Mouse (Mus musculus) liver, adult 2 months (tissue): Measurements from ENCODE around the gene Dcun1d1. TPM values are rescaled to one million over a fixed set of nuclear protein-coding genes. Genes with fewer than 3 reads are reported as not detected.

Experiments used
- DNase-seq: peaks from one replicate; pipeline ENCODE4 v3.0.0-alpha.2; 2011; ENCODE audit warnings: low read depth, low spot score; ENCODE audit errors: extremely low read depth
- H3K27ac ChIP-seq: fragments of 200-500 bp; replicated peaks from 2 replicates; pipeline ENCODE4 v1.5.1; 2012; ENCODE audit warnings: low read depth, mild to moderate bottlenecking, control low read depth, inconsistent platforms, low read length; ENCODE audit not compliant: insufficient read depth
- H3K27me3 ChIP-seq: fragments of 200-500 bp; 2 replicates; pipeline ENCODE4 v1.6.1; 2012; ENCODE audit warnings: mild to moderate bottlenecking, moderate library complexity, low read length, inconsistent platforms; ENCODE audit not compliant: control insufficient read depth, insufficient read depth
- H3K36me3 ChIP-seq: fragments of 200-500 bp; 2 replicates; pipeline ENCODE4 v1.6.1; 2012; ENCODE audit warnings: low read length, inconsistent platforms; ENCODE audit not compliant: control insufficient read depth, insufficient read depth
- H3K4me1 ChIP-seq: fragments of 200-500 bp; 2 replicates; pipeline ENCODE4 v1.6.1; 2011; ENCODE audit warnings: low read length; ENCODE audit not compliant: control insufficient read depth, insufficient read depth
- H3K4me3 ChIP-seq: fragments of 200-500 bp; 2 replicates; pipeline ENCODE4 v1.5.1; 2011; ENCODE audit warnings: low read depth, mild to moderate bottlenecking, control low read depth, low read length, moderate library complexity; ENCODE audit not compliant: insufficient read depth
- H3K79me2 ChIP-seq: fragments of 200-500 bp; 2 replicates; pipeline ENCODE4 v1.6.1; 2012; ENCODE audit warnings: inconsistent platforms, mild to moderate bottlenecking, low read length, moderate library complexity; ENCODE audit not compliant: control insufficient read depth, insufficient read depth
- H3K9ac ChIP-seq: fragments of 200-500 bp; 2 replicates; pipeline ENCODE4 v1.6.1; 2012; ENCODE audit warnings: low read depth, mild to moderate bottlenecking, control low read depth, inconsistent platforms, low read length
- CTCF ChIP-seq: fragments of 200-500 bp; IDR thresholded peaks from 2 replicates; pipeline ENCODE4 v1.5.1; 2011; ENCODE audit warnings: low read depth, low read length, control low read depth
- POLR2A ChIP-seq: fragments of 200-500 bp; IDR thresholded peaks from 2 replicates; pipeline ENCODE4 v1.6.1; 2011; ENCODE audit warnings: low read length, control low read depth; ENCODE audit not compliant: insufficient read depth; ENCODE audit errors: extremely low read depth
- WGBS: fragments of 180-500 bp; shearing (Covaris S2); methylation state at CpG from one replicate; pipeline ENCODE4 v1.1.7; 2018; 5-methylcytosine and 5-hydroxymethylcytosine counted together
- polyA plus RNA-seq: library from polyadenylated mRNA; depleted of rRNA; stranded (reverse); fragments of >200 nt; gene quantifications from 2 replicates; pipeline ENCODE4 v1.2.3, GENCODE M21; 2012
- total RNA-seq: library from RNA; depleted of rRNA; stranded (reverse); fragments of >200 nt; gene quantifications from 2 replicates; pipeline ENCODE4 v1.2.3, GENCODE M21; 2014

The Dcun1d1 gene
- total and polyA plus RNA-seq, 2 experiments, result 10.2 to 61.1 TPM

DNA sequence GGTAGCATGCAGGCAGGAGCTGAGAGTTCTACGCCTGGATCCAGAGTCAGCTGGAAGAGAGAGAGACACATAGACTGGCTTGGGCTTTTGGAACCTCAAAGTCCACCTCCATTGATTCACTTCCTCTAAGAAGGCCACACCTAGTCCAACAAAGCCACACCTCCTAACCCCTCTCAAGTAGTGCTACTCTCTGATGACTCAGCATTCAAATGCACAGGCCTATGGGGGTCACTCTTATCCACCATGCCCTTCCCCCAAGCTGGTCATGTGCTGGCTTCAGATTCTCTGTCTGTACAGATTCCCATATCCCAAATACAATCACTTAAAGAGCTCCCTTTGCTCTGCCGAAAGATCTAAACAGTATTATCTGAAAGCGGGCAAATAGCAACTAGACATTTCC lies 20.0 kb upstream of the Dcun1d1 start:
- 98% methylated on average over 3 of the region's 3 CpGs for WGBS
- Histone ChIP-seq H3K27ac (no peak overlapping the region), H3K4me3 (no peak overlapping the region), H3K4me1 (no peaks in the 10 kb centered on the region), H3K79me2 (no peaks in the 10 kb centered on the region), H3K36me3 (peaks cover 20% of the 10 kb centered on the region), H3K9ac (no peak overlapping the region), H3K27me3 (no peaks in the 10 kb centered on the region)
- TF ChIP-seq POLR2A, result no peak
- no peak for TF ChIP-seq CTCF
- no peak for DNase-seq

DNA sequence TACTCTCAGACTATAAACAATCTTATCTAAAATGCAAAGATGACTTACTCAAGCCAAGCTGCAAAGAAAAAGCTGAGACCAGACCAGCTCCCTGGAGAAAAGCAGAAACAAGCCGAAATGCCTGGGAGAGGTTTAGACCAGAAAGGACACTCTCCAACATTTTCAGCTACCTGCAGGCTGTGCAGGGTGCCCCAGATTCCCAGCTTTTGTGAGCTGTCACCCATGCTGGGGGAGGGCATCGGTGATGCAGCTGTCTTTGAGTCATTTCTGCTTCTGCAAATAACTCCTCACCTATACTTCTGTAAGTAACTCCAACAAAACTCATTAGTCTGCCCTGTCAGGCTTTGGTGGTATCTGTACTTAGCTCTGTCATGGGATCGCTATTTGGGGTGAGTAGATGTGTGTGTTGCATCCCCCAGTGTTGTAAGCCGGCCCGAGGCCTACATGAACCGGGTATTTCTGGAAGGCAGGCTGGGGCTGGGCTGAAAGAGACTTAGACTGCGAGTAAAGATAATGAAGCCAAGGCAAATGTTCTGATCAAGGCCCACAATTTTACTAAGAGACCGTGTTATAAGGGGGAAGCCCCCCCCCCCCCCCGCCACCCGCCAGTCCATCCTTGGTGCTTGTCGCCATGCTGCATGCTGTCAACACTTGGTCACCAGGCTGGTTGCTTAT lies 17.8 kb upstream of the Dcun1d1 start:
- Histone ChIP-seq H3K36me3 (peaks cover 5% of the 10 kb centered on the region; the same call in 1 of the 2 replicates), H3K27ac (no peak overlapping the region), H3K27me3 (no peaks in the 10 kb centered on the region), H3K9ac (no peak overlapping the region), H3K4me3 (no peak overlapping the region), H3K4me1 (no peaks in the 10 kb centered on the region), H3K79me2 (no peaks in the 10 kb centered on the region)
- no peak for DNase-seq
- TF ChIP-seq POLR2A (no peak), CTCF (no peak)
- 93% methylated on average over 11 of the region's 11 CpGs for WGBS

DNA sequence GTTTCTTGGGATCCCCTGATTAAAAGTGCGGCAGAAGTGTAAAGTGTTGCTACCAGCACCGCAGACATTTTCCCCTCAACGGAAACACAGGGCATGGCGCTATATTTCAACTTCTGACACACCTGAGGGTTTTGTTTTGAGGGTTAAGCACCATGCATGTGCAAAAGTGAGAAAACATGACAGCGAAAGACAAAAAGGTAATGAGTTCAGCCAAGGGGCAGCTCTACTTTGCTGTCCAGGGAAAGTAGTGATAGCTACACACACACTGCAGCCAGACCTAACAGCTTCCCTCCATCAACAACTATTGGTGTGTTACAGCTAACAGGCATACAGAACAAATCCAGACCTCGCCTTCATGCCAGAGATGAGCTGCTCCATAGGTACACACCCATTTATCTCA lies 16.6 kb upstream of the Dcun1d1 start:
- no peak overlapping the region for H3K4me3 ChIP-seq
- peaks cover 2% of the 10 kb centered on the region; the same call in 1 of the 2 replicates for H3K4me1 ChIP-seq
- no peak for DNase-seq
- H3K9ac ChIP-seq, result no peak overlapping the region
- H3K27ac ChIP-seq, result no peak overlapping the region
- WGBS, result 92% methylated on average over 6 of the region's 6 CpGs
- no peaks in the 10 kb centered on the region for H3K27me3 ChIP-seq
- H3K36me3 ChIP-seq, result peaks cover 2% of the 10 kb centered on the region; the same call in 1 of the 2 replicates
- TF ChIP-seq POLR2A, result no peak
- TF ChIP-seq CTCF, result no peak
- no peaks in the 10 kb centered on the region for H3K79me2 ChIP-seq

DNA sequence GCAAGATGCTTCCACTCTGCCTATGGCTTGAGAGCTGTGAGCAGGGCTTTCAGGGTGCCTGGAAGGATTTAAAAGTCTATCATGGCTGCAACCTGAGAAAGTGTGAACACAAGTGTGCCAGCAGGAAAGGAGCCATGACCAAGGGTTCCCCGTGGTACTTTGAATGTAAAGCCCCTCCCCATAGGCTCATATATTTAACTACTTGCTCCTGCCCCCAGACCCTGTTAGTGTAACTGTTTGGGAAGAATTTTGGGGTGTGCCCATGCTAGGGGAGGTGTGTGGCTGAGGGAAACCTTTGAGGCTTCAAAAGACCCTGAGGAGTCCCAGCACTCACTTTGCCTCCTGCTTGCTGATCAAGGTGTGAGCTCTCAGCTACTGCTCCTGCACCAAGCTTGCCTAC lies 15.9 kb upstream of the Dcun1d1 start:
- Histone ChIP-seq H3K9ac (no peak overlapping the region), H3K79me2 (no peaks in the 10 kb centered on the region), H3K4me1 (peaks cover 5% of the 10 kb centered on the region; the same call in 1 of the 2 replicates), H3K27ac (no peak overlapping the region), H3K36me3 (no peaks in the 10 kb centered on the region), H3K4me3 (no peak overlapping the region), H3K27me3 (no peaks in the 10 kb centered on the region)
- no peak for TF ChIP-seq POLR2A
- DNase-seq, result no peak
- WGBS, result 68% methylated on average over 1 of the region's 1 CpGs

DNA sequence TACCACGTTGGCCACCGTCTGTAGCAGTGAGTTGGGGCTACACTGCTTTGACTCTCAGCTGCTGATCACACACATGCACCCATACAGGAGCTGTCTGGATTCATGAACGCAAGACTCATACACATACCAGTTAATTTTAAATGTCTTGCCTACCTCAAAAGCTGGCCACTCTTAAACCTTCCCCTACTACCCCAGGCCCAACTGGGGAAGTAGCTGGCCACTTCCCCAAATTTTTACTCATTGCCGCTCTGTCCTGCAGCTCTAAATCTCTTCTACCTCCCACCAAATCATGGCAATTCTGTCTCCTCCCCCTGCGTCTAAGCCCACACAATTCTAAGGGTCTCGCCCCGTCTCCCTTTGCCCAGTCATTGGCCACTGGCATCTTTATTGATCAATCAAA lies 11.0 kb upstream of the Dcun1d1 start:
- H3K79me2 ChIP-seq, result no peaks in the 10 kb centered on the region
- WGBS, result 68% methylated on average over 7 of the region's 7 CpGs

DNA sequence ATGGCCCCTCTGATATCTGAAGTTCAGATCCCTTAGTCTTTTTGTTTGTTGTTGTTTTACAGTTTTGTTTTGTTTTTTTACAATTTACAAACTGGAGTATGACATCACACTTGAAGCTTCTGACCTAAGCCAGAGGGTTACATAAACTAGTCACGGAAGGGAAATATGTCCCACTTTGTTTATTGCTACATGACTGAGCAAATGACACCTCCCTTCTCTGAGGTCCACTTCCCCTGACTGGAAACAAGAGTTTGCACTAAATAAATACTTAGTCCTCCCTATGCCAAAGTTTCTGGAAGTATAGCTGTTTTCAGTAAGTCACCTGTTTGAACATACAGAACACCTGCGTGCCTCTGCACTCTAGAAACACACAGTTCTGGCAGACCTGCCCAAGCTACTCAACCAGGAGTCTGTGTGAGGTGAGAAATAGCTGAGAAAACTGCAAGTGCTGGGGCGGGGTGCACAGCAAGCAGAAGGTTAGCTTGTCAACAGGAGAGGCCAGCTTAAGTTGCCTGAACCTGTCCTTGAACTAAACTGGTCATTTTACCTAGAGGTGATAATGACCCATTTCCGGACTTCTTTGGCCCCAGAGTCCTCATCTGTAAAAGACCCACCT lies 3.4 kb upstream of the Dcun1d1 start:
- no peak for TF ChIP-seq CTCF
- TF ChIP-seq POLR2A, result no peak
- Histone ChIP-seq H3K4me1 (no peaks in the 10 kb centered on the region), H3K9ac (no peak overlapping the region), H3K36me3 (peaks cover 2% of the 10 kb centered on the region; the same call in 1 of the 2 replicates), H3K79me2 (no peaks in the 10 kb centered on the region; the same call in 1 of the 2 replicates), H3K27me3 (no peaks in the 10 kb centered on the region), H3K27ac (no peak overlapping the region), H3K4me3 (no peak overlapping the region)
- DNase-seq, result no peak
- WGBS, result 74% methylated on average over 4 of the region's 4 CpGs

More for the DNA sequence above, 11.0 kb upstream of the Dcun1d1 start:
- Histone ChIP-seq H3K27ac (no peak overlapping the region), H3K27me3 (no peaks in the 10 kb centered on the region), H3K4me1 (peaks cover 5% of the 10 kb centered on the region; the same call in 1 of the 2 replicates), H3K9ac (no peak overlapping the region), H3K4me3 (no peak overlapping the region), H3K36me3 (no peaks in the 10 kb centered on the region)
- TF ChIP-seq CTCF (no peak), POLR2A (no peak)
- DNase-seq, result no peak
